Mouse (Mus musculus) neural tube, embryonic 14.5 days (tissue): ENCODE measurements around the gene Vwa3a. TPM values are rescaled to one million over a fixed set of nuclear protein-coding genes. Genes with fewer than 3 reads are reported as not detected.
"Not testable (repeated sequence)": the region's sequence is repeated elsewhere in the genome, so short reads cannot be mapped to it uniquely, and the experiment has no call there.

Source experiments
- ATAC-seq: fragments of 200-750 bp; cut with Nextera tagmentation; 2 replicates; pipeline ENCODE4 v1.8.0; 2017; ENCODE audit warnings: low read depth, mild to moderate bottlenecking, moderate TSS enrichment, moderate library complexity
- H3K27ac ChIP-seq: fragments of 300-500 bp; sonication (generic); 2 replicates; pipeline ENCODE4 v1.5.1; 2014; ENCODE audit warnings: low read depth, mild to moderate bottlenecking, control low read depth, low read length, moderate library complexity, mixed read lengths
- H3K27me3 ChIP-seq: fragments of 300-500 bp; sonication (generic); 2 replicates; pipeline ENCODE4 v1.6.1; 2014; ENCODE audit warnings: low read length; ENCODE audit not compliant: control insufficient read depth, insufficient read depth
- H3K36me3 ChIP-seq: fragments of 300-500 bp; sonication (generic); 2 replicates; pipeline ENCODE4 v1.6.1; 2014; ENCODE audit warnings: low read length, mixed read lengths; ENCODE audit not compliant: control insufficient read depth, insufficient read depth
- H3K4me1 ChIP-seq: fragments of 300-500 bp; sonication (generic); 2 replicates; pipeline ENCODE4 v1.6.1; 2014; ENCODE audit warnings: low read length; ENCODE audit not compliant: control insufficient read depth, insufficient read depth
- H3K4me2 ChIP-seq: fragments of 300-500 bp; sonication (generic); 2 replicates; pipeline ENCODE4 v1.6.1; 2014; ENCODE audit warnings: mild to moderate bottlenecking, low read depth, low read length, control low read depth
- H3K4me3 ChIP-seq: fragments of 300-500 bp; sonication (generic); 2 replicates; pipeline ENCODE4 v1.5.1; 2014; ENCODE audit warnings: low read depth, low read length, control low read depth, mixed read lengths
- H3K9ac ChIP-seq: fragments of 300-500 bp; sonication (generic); replicated peaks from 2 replicates; pipeline ENCODE4 v1.6.1; 2014; ENCODE audit warnings: low read depth, mild to moderate bottlenecking, control low read depth, low read length, mixed read lengths
- H3K9me3 ChIP-seq: fragments of 300-500 bp; sonication (generic); 2 replicates; pipeline ENCODE4 v1.6.1; 2016; ENCODE audit warnings: low read length; ENCODE audit not compliant: control insufficient read depth
- WGBS: fragments of 180-500 bp; shearing (Covaris S2); extraction: QIAGEN DNeasy Blood & Tissue Kit; methylation state at CpG from one replicate; pipeline ENCODE4 v1.1.7; 2014; 5-methylcytosine and 5-hydroxymethylcytosine counted together
- polyA plus RNA-seq: library from polyadenylated mRNA; unstranded; fragments of >200 nt; fragmentation: Nextera tagmentation; extraction: Ambion mirVana; gene quantifications from 2 replicates; pipeline ENCODE4 v1.2.1, GENCODE M21; 2014

Gene Vwa3a
- polyA plus RNA-seq, 1 experiment from 2014 or later = 1.1 TPM

DNA sequence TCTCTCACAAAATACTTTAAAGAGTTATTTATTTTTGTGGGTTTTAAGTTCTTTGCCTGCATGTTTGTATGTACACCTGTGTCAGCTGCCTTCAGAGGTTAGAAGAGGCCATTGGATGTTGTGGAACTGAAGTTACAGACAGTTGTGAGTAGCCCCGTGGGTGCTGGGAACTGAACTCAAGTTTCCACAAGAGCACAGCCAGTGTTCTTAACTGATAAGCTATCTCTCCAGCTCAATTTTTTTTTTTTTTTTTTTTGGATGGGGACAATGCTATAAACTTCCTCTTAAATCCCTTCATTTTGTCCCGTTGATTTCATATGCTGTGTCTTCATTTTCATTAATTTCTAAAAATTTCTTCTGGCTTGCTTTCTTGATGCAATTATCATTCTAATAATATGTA is 25.9 kb upstream of the Vwa3a start:
- no peak overlapping the region for H3K9ac ChIP-seq
- H3K4me1 ChIP-seq = no peaks in the 10 kb centered on the region
- no peak overlapping the region for H3K27ac ChIP-seq
- 96% methylated on average over 2 of the region's 2 CpGs for WGBS
- H3K4me3 ChIP-seq = no peak overlapping the region
- no peaks in the 10 kb centered on the region for H3K27me3 ChIP-seq
- H3K36me3 ChIP-seq = no peaks in the 10 kb centered on the region
- no peaks in the 10 kb centered on the region for H3K9me3 ChIP-seq
- ATAC-seq = no peak
- no peak overlapping the region for H3K4me2 ChIP-seq

DNA sequence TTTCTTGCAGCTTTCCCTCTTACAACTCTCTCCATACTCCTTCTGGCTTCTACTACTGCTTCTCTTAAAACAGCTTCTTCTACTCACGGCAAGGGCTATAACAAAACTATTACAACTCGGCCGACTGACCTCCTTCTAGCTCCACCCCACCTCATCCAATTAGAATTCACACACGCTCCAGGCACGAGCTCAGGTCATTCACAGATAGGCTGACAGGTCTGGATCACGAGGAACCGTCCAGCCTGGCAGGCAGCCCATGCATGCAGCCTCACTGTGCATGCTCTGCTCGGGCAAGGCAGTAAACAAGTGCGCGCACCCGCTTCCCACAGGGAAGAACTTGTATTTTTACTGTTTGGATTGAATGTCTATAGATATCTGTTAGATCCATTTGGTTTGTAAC is 25.2 kb upstream of the Vwa3a start:
- not testable (repeated sequence) for ATAC-seq, H3K27me3 ChIP-seq

DNA sequence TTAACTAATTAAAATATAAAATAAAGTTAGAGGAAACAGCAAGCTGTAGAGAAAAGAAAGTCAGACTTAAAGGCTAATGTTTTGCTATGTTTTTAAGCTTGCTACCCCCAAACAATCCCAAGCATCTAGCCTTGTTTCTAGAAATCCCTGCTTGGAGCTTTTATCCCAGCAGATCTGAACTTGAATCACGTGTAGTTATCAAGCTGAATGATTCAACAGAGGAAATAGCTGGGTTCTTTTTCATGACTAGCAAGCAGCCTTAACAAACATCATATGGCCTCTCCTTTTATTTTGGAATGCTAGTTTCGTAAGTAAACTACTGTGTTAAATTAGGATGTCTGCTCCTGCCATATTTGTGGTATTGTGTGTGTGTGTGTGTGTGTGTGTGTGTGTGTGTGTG is 21.9 kb upstream of the Vwa3a start:
- Histone ChIP-seq H3K9me3 (no peaks in the 10 kb centered on the region), H3K4me1 (no peaks in the 10 kb centered on the region), H3K9ac (no peak overlapping the region), H3K27ac (no peak overlapping the region), H3K36me3 (no peaks in the 10 kb centered on the region), H3K4me2 (no peak overlapping the region), H3K4me3 (no peak overlapping the region), H3K27me3 (no peaks in the 10 kb centered on the region)
- 83% methylated on average over 2 of the region's 2 CpGs for WGBS
- no peak for ATAC-seq

More for the DNA sequence above, 25.2 kb upstream of the Vwa3a start:
- H3K4me2 ChIP-seq, H3K9me3 ChIP-seq, H3K9ac ChIP-seq, H3K27ac ChIP-seq, H3K36me3 ChIP-seq, H3K4me1 ChIP-seq, H3K4me3 ChIP-seq: not testable (repeated sequence)
- 90% methylated on average over 11 of the region's 11 CpGs for WGBS

DNA sequence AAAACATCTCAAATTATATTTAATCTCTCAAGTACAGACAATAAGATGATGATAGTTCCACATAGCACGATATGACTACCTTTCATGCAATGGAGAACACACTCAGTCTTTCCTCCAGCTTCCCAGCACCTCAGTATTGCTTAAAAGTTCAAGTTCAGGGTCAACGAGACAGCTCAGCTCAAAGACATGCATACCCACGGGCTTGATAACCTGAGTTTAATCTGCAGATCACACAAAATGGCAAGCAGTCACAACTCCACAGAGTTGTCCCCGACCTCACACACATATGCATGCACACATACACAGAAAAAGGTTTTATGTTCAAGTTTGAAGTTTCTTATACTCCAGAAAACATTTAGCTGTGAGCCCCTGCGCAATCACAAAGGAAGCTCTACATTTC is 18.1 kb upstream of the Vwa3a start:
- no peak for ATAC-seq
- Histone ChIP-seq H3K9ac (no peak overlapping the region), H3K4me3 (no peak overlapping the region), H3K4me2 (no peak overlapping the region), H3K27ac (no peak overlapping the region), H3K9me3 (no peaks in the 10 kb centered on the region), H3K36me3 (no peaks in the 10 kb centered on the region), H3K27me3 (no peaks in the 10 kb centered on the region), H3K4me1 (0 out of 2 replicates have a peak, but pooled peaks cover 4% of the 10 kb centered on the region)
- 91% methylated on average over 5 of the region's 5 CpGs for WGBS

DNA sequence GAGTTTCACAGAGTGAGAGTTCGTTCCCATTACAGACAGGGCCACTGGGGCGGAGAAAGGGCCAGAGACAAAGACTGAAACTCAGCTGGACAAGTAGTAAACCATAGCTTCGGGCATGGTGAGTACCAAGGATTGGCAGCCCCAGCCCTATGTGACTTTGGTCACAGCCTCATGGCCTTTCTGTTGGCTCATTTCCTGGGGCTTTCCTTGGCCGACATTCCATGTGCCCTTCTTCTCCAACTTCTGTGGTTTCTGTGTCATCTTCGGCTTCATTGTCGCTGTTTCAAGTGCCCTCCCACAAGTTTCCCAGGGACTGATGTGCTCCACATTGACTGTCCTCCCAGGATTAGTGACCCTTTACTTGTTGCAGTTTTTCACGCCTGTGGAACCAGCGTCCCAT is 17.7 kb upstream of the Vwa3a start:
- Histone ChIP-seq H3K9ac (no peak overlapping the region), H3K36me3 (no peaks in the 10 kb centered on the region), H3K9me3 (no peaks in the 10 kb centered on the region), H3K4me1 (0 out of 2 replicates have a peak, but pooled peaks cover 4% of the 10 kb centered on the region), H3K4me3 (no peak overlapping the region), H3K27ac (no peak overlapping the region), H3K27me3 (no peaks in the 10 kb centered on the region), H3K4me2 (no peak overlapping the region)
- WGBS = 84% methylated on average over 8 of the region's 8 CpGs
- no peak for ATAC-seq

DNA sequence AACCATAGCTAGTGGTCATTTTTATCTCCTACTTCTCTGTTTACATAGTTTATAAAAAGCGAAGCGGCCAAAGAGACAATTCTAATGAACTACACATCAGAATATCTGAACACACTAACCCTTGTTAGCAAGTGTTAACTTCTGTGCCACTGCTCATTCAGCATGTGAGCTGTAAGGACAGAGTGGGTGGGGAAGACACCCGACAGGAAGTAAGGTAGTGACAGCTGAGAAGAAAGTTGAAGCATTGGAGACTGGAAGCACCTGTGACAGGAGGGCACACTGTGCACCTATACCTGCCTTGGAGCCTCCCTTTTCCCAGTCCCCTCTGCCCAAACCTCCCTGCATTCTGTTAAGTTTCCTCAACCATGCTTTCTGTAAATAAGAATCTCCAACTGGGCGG is 17.1 kb upstream of the Vwa3a start:
- no peak overlapping the region for H3K4me3 ChIP-seq
- ATAC-seq = no peak
- no peak overlapping the region for H3K9ac ChIP-seq
- no peaks in the 10 kb centered on the region for H3K9me3 ChIP-seq
- 96% methylated on average over 4 of the region's 4 CpGs for WGBS
- no peak overlapping the region for H3K4me2 ChIP-seq
- no peaks in the 10 kb centered on the region for H3K36me3 ChIP-seq
- no peaks in the 10 kb centered on the region for H3K27me3 ChIP-seq
- H3K4me1 ChIP-seq = 0 out of 2 replicates have a peak, but pooled peaks cover 4% of the 10 kb centered on the region
- H3K27ac ChIP-seq = no peak overlapping the region

DNA sequence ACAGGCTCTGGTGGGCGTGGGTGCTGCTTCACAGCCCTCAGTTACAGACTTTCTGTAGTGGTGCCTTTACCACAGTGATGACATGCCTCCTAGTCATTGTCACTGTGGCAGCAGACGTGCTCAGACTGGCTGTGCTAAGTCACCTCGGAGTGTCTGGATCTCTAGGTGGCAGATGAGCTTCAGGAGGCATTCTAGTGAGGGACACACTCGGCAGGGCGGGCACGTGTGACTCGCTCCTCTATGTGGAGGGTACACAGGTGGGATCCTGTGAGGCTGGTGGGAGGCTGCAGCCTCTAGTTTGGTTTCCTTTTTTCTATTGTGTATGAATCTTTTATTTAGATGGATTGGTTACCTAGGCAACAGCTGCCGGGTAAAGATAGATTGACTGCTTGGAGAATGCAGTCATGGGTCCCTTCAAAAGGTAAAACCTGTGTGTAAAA is 16.3 kb upstream of the Vwa3a start:
- Histone ChIP-seq H3K27me3 (no peaks in the 10 kb centered on the region), H3K4me1 (0 out of 2 replicates have a peak, but pooled peaks cover 4% of the 10 kb centered on the region), H3K9ac (no peak overlapping the region), H3K4me2 (no peak overlapping the region), H3K27ac (0 out of 2 replicates have a peak overlapping the region, but pooled peaks have one; percentile 48), H3K9me3 (no peaks in the 10 kb centered on the region), H3K36me3 (no peaks in the 10 kb centered on the region), H3K4me3 (no peak overlapping the region)
- 47% methylated on average over 8 of the region's 8 CpGs for WGBS
- ATAC-seq = no peak; the same call in 1 of the 2 replicates

DNA sequence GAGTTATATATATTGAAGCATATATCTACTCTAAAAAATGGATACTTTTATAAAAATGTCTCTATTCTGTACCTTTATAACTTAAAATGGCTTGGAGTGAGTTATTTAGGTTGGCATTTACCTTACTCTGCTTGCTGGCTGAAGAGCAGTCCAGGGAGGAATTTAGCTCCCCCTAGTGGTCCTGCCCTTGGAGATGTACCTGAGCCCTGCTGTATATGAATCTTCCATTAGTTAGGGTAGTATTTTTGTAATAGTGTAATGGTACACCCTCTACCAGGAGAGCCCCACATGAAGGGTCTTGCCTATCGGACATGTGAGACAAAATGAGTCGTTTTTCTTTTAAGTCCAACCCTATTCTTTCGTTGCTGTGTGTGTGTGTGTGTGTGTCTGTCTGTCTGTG is 11.5 kb upstream of the Vwa3a start:
- H3K9me3 ChIP-seq = no peaks in the 10 kb centered on the region
- H3K4me1 ChIP-seq = 0 out of 2 replicates have a peak, but pooled peaks cover 4% of the 10 kb centered on the region
- H3K4me2 ChIP-seq = no peak overlapping the region
- ATAC-seq = no peak
- H3K36me3 ChIP-seq = no peaks in the 10 kb centered on the region
- no peaks in the 10 kb centered on the region for H3K27me3 ChIP-seq
- H3K9ac ChIP-seq = no peak overlapping the region
- WGBS = 91% methylated on average over 3 of the region's 3 CpGs
- no peak overlapping the region for H3K27ac ChIP-seq
- no peak overlapping the region for H3K4me3 ChIP-seq

DNA sequence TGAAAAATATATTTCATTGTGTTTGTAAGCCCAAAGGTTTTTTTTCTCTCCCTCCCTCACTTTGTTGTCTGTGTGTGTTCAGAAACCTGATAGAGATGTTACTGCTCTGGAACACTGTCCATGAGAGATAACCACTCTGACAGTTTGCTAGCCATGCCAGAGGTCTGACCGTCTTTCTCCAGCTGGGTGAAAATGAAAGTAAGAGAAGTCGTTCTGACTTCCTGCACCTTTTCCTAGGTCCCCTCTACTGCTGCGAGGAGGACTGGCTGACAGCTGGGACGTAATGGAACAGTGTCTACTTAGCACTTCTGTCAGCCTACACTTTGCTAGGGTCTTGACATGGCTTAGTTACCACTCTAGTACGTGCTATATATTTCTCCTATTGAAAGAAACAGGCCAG is 9.5 kb upstream of the Vwa3a start:
- Histone ChIP-seq H3K27me3 (no peaks in the 10 kb centered on the region), H3K9ac (no peak overlapping the region), H3K9me3 (no peaks in the 10 kb centered on the region), H3K4me2 (no peak overlapping the region), H3K36me3 (no peaks in the 10 kb centered on the region), H3K4me1 (no peaks in the 10 kb centered on the region), H3K4me3 (no peak overlapping the region), H3K27ac (no peak overlapping the region)
- no peak for ATAC-seq
- WGBS = 91% methylated on average over 5 of the region's 5 CpGs
